Mouse (Mus musculus) MEL (cell line): Measurements from ENCODE around the gene Macrod1. TPM values are rescaled to one million over a fixed set of nuclear protein-coding genes. Genes with fewer than 3 reads are reported as not detected.

Experiments
- DNase-seq: peaks from one replicate; pipeline ENCODE4 v3.0.0; 2011; ENCODE audit warnings: low read depth, low spot score
- H3K27ac ChIP-seq: 2 replicates; pipeline ENCODE4 v1.5.1; 2012; ENCODE audit warnings: low read depth, mild to moderate bottlenecking, control low read depth, low read length, moderate library complexity; ENCODE audit not compliant: control insufficient read depth
- H3K27me3 ChIP-seq, 2 experiments: fragments of 150-350 bp in 1 of 2; sonication (generic) in 1 of 2; 2 replicates each; pipeline ENCODE4 v1.6.1; 2012; ENCODE audit warnings: low read length in 2 of 2, mild to moderate bottlenecking in 2 of 2, improper control_type of control experiment in 1 of 2, moderate library complexity in 1 of 2; ENCODE audit not compliant: insufficient read depth in 2 of 2, control insufficient read depth in 1 of 2
- H3K36me3 ChIP-seq, 2 experiments: 2 replicates each; pipeline ENCODE4 v1.6.1; 2012 to 2014; ENCODE audit warnings: low read length in 2 of 2, improper control_type of control experiment in 1 of 2, inconsistent platforms in 1 of 2, mild to moderate bottlenecking in 1 of 2; ENCODE audit not compliant: insufficient read depth in 2 of 2, control insufficient read depth in 1 of 2
- H3K4me1 ChIP-seq, 2 experiments: fragments of 150-350 bp in 1 of 2; sonication (generic) in 1 of 2; 2 replicates each; pipeline ENCODE4 v1.6.1; 2012; ENCODE audit warnings: low read length in 2 of 2, improper control_type of control experiment in 1 of 2, mild to moderate bottlenecking in 1 of 2; ENCODE audit not compliant: insufficient read depth in 2 of 2, control insufficient read depth in 1 of 2
- H3K4me3 ChIP-seq, 2 experiments: fragments of 150-350 bp in 1 of 2; sonication (generic) in 1 of 2; 2 replicates each; pipeline ENCODE4 v1.5.1; 2012; ENCODE audit warnings: low read depth in 2 of 2, low read length in 2 of 2, mild to moderate bottlenecking in 2 of 2, moderate library complexity in 2 of 2, control low read depth in 1 of 2, improper control_type of control experiment in 1 of 2; ENCODE audit not compliant: control insufficient read depth in 1 of 2, insufficient read depth in 1 of 2
- H3K79me2 ChIP-seq: 2 replicates; pipeline ENCODE4 v1.6.1; 2012; ENCODE audit warnings: mild to moderate bottlenecking, low read length, moderate library complexity; ENCODE audit not compliant: control insufficient read depth, poor library complexity, insufficient read depth
- H3K9ac ChIP-seq: 2 replicates; pipeline ENCODE4 v1.6.1; 2012; ENCODE audit warnings: low read depth, mild to moderate bottlenecking, control low read depth, low read length, moderate library complexity; ENCODE audit not compliant: control insufficient read depth, poor library complexity, severe bottlenecking
- H3K9me3 ChIP-seq: fragments of 150-350 bp; sonication (generic); replicated peaks from 2 replicates; pipeline ENCODE4 v1.6.1; 2012; ENCODE audit warnings: mild to moderate bottlenecking, low read length, improper control_type of control experiment, moderate library complexity; ENCODE audit not compliant: insufficient read depth
- BHLHE40 ChIP-seq: IDR thresholded peaks from 2 replicates; pipeline ENCODE4 v1.6.1; 2012; ENCODE audit warnings: low read depth, mild to moderate bottlenecking, inconsistent platforms, low read length, improper control_type of control experiment, borderline replicate concordance
- CTCF ChIP-seq, 3 experiments: IDR thresholded peaks in 2 of 3; conservative IDR thresholded peaks in 1 of 3; 2 replicates each; pipeline ENCODE4 v1.5.1; 2011 to 2012; ENCODE audit warnings: low read length in 3 of 3, low read depth in 2 of 3, mild to moderate bottlenecking in 2 of 3, improper control_type of control experiment in 1 of 3, inconsistent platforms in 1 of 3, mixed read lengths in 1 of 3, moderate library complexity in 1 of 3; ENCODE audit not compliant: control insufficient read depth in 1 of 3, insufficient read depth in 1 of 3, poor library complexity in 1 of 3, severe bottlenecking in 1 of 3
- ELF1 ChIP-seq: IDR thresholded peaks from 2 replicates; pipeline ENCODE4 v1.6.1; 2014; ENCODE audit warnings: low read depth, mild to moderate bottlenecking, inconsistent platforms, low read length, improper control_type of control experiment, moderate library complexity
- EP300 ChIP-seq, 2 experiments: IDR thresholded peaks; 2 replicates each; pipeline ENCODE4 v1.6.1; 2011; ENCODE audit warnings: improper control_type of control experiment in 2 of 2, low read length in 2 of 2, low read depth in 1 of 2, mild to moderate bottlenecking in 1 of 2
- ETS1 ChIP-seq: IDR thresholded peaks from 2 replicates; pipeline ENCODE4 v1.6.1; 2012; ENCODE audit warnings: low read depth, mild to moderate bottlenecking, inconsistent platforms, low read length, improper control_type of control experiment, moderate library complexity
- GABPA ChIP-seq: IDR thresholded peaks from 2 replicates; pipeline ENCODE4 v1.6.1; 2012; ENCODE audit warnings: low read depth, mild to moderate bottlenecking, inconsistent platforms, low read length, improper control_type of control experiment, moderate library complexity
- KAT2A ChIP-seq: conservative IDR thresholded peaks from 2 replicates; pipeline ENCODE4 v1.6.1; 2012; ENCODE audit warnings: low read depth, low read length, improper control_type of control experiment, inconsistent platforms
- MAFK ChIP-seq: IDR thresholded peaks from 2 replicates; pipeline ENCODE4 v1.6.1; 2011; ENCODE audit warnings: low read depth, mild to moderate bottlenecking, low read length, improper control_type of control experiment, borderline replicate concordance
- MAX ChIP-seq: IDR thresholded peaks from 2 replicates; pipeline ENCODE4 v1.6.1; 2011; ENCODE audit warnings: low read length, improper control_type of control experiment
- MAZ ChIP-seq: IDR thresholded peaks from 2 replicates; pipeline ENCODE4 v1.6.1; 2012; ENCODE audit warnings: low read depth, mild to moderate bottlenecking, inconsistent platforms, low read length, improper control_type of control experiment
- MEF2A ChIP-seq: IDR thresholded peaks from 2 replicates; pipeline ENCODE4 v1.6.1; 2014; ENCODE audit warnings: low read depth, mild to moderate bottlenecking, inconsistent platforms, low read length, improper control_type of control experiment; ENCODE audit not compliant: poor library complexity, insufficient replicate concordance, severe bottlenecking; ENCODE audit errors: extremely low read depth
- MXI1 ChIP-seq: IDR thresholded peaks from 2 replicates; pipeline ENCODE4 v1.6.1; 2011; ENCODE audit warnings: mild to moderate bottlenecking, low read depth, low read length, improper control_type of control experiment
- MYB ChIP-seq: IDR thresholded peaks from 2 replicates; pipeline ENCODE4 v1.6.1; 2011; ENCODE audit warnings: mild to moderate bottlenecking, low read depth, low read length, improper control_type of control experiment
- MYC ChIP-seq: IDR thresholded peaks from 2 replicates; pipeline ENCODE4 v1.6.1; 2011; ENCODE audit warnings: low read depth, mild to moderate bottlenecking, low read length, improper control_type of control experiment, moderate library complexity
- POLR2A ChIP-seq, 2 experiments: IDR thresholded peaks; 2 replicates each; pipeline ENCODE4 v1.6.1; 2011 to 2012; ENCODE audit warnings: low read length in 2 of 2, mild to moderate bottlenecking in 2 of 2, control low read depth in 1 of 2, improper control_type of control experiment in 1 of 2, low read depth in 1 of 2, moderate library complexity in 1 of 2; ENCODE audit not compliant: control insufficient read depth in 1 of 2, insufficient read depth in 1 of 2, poor library complexity in 1 of 2
- RAD21 ChIP-seq: IDR thresholded peaks from 2 replicates; pipeline ENCODE4 v1.6.1; 2011; ENCODE audit warnings: mild to moderate bottlenecking, low read depth, low read length, improper control_type of control experiment
- SIN3A ChIP-seq: IDR thresholded peaks from 2 replicates; pipeline ENCODE4 v1.6.1; 2012; ENCODE audit warnings: low read length, improper control_type of control experiment, inconsistent platforms
- TBP ChIP-seq: IDR thresholded peaks from 2 replicates; pipeline ENCODE4 v1.8.0; 2011; ENCODE audit warnings: low read depth, low read length, improper control_type of control experiment
- TCF12 ChIP-seq: IDR thresholded peaks from 2 replicates; pipeline ENCODE4 v1.6.1; 2014; ENCODE audit warnings: low read depth, mild to moderate bottlenecking, inconsistent platforms, low read length, improper control_type of control experiment, moderate library complexity
- UBTF ChIP-seq: IDR thresholded peaks from 2 replicates; pipeline ENCODE4 v1.6.1; 2012; ENCODE audit warnings: low read depth, mild to moderate bottlenecking, inconsistent platforms, low read length, improper control_type of control experiment, moderate library complexity, borderline replicate concordance; ENCODE audit not compliant: insufficient read depth
- USF1 ChIP-seq: IDR thresholded peaks from 2 replicates; pipeline ENCODE4 v1.6.1; 2014; ENCODE audit warnings: low read depth, mild to moderate bottlenecking, inconsistent platforms, low read length, improper control_type of control experiment, moderate library complexity
- ZKSCAN1 ChIP-seq: IDR thresholded peaks from 2 replicates; pipeline ENCODE4 v1.6.1; 2012; ENCODE audit warnings: low read depth, mild to moderate bottlenecking, inconsistent platforms, low read length, improper control_type of control experiment, moderate library complexity
- ZMIZ1 ChIP-seq: IDR thresholded peaks from 2 replicates; pipeline ENCODE4 v1.6.1; 2012; ENCODE audit warnings: low read depth, mild to moderate bottlenecking, inconsistent platforms, low read length, improper control_type of control experiment, moderate library complexity
- ZNF384 ChIP-seq: IDR thresholded peaks from 2 replicates; pipeline ENCODE4 v1.6.1; 2012; ENCODE audit warnings: low read depth, mild to moderate bottlenecking, inconsistent platforms, low read length, improper control_type of control experiment
- polyA plus RNA-seq, 2 experiments: library from polyadenylated mRNA; stranded (reverse) in 1 of 2; unstranded in 1 of 2; fragments of >175 nt in 1 of 2; fragments of >200 nt in 1 of 2; gene quantifications; 2 replicates each; pipeline versions ENCODE4 v1.2.1 to v1.2.4; 2012; ENCODE audit warnings: low replicate concordance in 2 of 2, low read depth in 1 of 2; ENCODE audit not compliant: insufficient read length in 2 of 2, insufficient read depth in 1 of 2, missing spikeins in 1 of 2
- total RNA-seq: library from RNA; depleted of rRNA; stranded (reverse); fragments of 300-350 nt; gene quantifications from 2 replicates; pipeline ENCODE4 v1.2.3, GENCODE M21; 2012

Gene Macrod1
- total and polyA plus RNA-seq, 3 experiments, result 4.5 to 15.7 TPM; not detected in 1

- TF ChIP-seq USF1 (peak; percentile 87), GABPA (no peak), ZNF384 (no peak), TBP (peak; percentile 43; the same call in 1 of the 2 replicates), UBTF (no peak), ELF1 (0 out of 2 replicates have a peak, but pooled peaks have one; percentile 18)
- TF ChIP-seq, all 39 proteins: peak for 14
These were observed 9.6 kb downstream of the Macrod1 start (continued) for GRCm38 (mm10) chr19:7066034-7066827.

GRCm38 (mm10) chr19:7066828-7067342, 10.3 kb downstream of the Macrod1 start:
- H3K9ac ChIP-seq, result peak overlapping the region; percentile 52
- H3K4me3 ChIP-seq, result peak overlapping the region; percentile 27 to 45
- H3K36me3 ChIP-seq, result peaks cover 0 to 5% of the 10 kb centered on the region in 2 experiments; a peak in 1 of 4 replicates
- DNase-seq, result peak; percentile 67
- H3K9me3 ChIP-seq, result no peaks in the 10 kb centered on the region
- H3K79me2 ChIP-seq, result no peaks in the 10 kb centered on the region
- H3K27me3 ChIP-seq, result no peaks in the 10 kb centered on the region
- H3K27ac ChIP-seq, result peak overlapping the region; percentile 55
- H3K4me1 ChIP-seq, result peaks cover 4 to 27% of the 10 kb centered on the region in 2 experiments; a peak in 3 of 4 replicates
- TF ChIP-seq UBTF (no peak), EP300 (IDR thresholded peaks at IDR 0.05; ENCODE audit: low read depth in 1 of 2, low read length in 2 of 2) (0 out of 4 replicates have a peak, but pooled peaks of 1 of the 2 experiments have one; percentile 22), MAZ (peak; percentile 20; the same call in 1 of the 2 replicates), MAFK (no peak), POLR2A (IDR thresholded peaks at IDR 0.05; ENCODE audit: control insufficient read depth in 1 of 2, insufficient read depth in 1 of 2, low read depth in 1 of 2, low read length in 2 of 2, poor library complexity in 1 of 2) (no peak), SIN3A (peak; percentile 43; the same call in 1 of the 2 replicates)
- TF ChIP-seq, all 39 proteins: peak for 3

GRCm38 (mm10) chr19:7067344-7068050, 10.9 kb downstream of the Macrod1 start:
- Histone ChIP-seq H3K4me1 (peaks cover 4 to 27% of the 10 kb centered on the region in 2 experiments; a peak in 3 of 4 replicates), H3K27me3 (no peaks in the 10 kb centered on the region), H3K4me3 (peak overlapping the region; percentile 27 to 29), H3K9me3 (no peaks in the 10 kb centered on the region), H3K27ac (peak overlapping the region; percentile 55), H3K36me3 (peaks cover 0 to 5% of the 10 kb centered on the region in 2 experiments; a peak in 1 of 4 replicates), H3K9ac (peak overlapping the region; percentile 39), H3K79me2 (no peaks in the 10 kb centered on the region)
- peak; percentile 79 for DNase-seq
- peak; percentile 36 for TF ChIP-seq ETS1
- TF ChIP-seq SIN3A, result peak; percentile 36; the same call in 1 of the 2 replicates
- no peak for TF ChIP-seq ELF1
- peak; percentile 80 for TF ChIP-seq TCF12
- TF ChIP-seq ZMIZ1, result no peak
- no peak for TF ChIP-seq MYC
- no peak for TF ChIP-seq RAD21
- peak; percentile 13; the same call in 1 of the 2 replicates for TF ChIP-seq MAX
- TF ChIP-seq MAZ, result peak; percentile 75
- TF ChIP-seq USF1, result no peak
- TF ChIP-seq MXI1, result peak; percentile 29; the same call in 1 of the 2 replicates
- no peak; the same call in 1 of the 2 replicates for TF ChIP-seq BHLHE40
- no peak for TF ChIP-seq KAT2A
- no peak for TF ChIP-seq MYB
- TF ChIP-seq ZKSCAN1, result no peak
- peak; percentile 63 to 72 for TF ChIP-seq EP300 (IDR thresholded peaks at IDR 0.05; ENCODE audit: low read depth in 1 of 2, low read length in 2 of 2)
- no peak for TF ChIP-seq CTCF (IDR thresholded peaks at IDR 0.05 in 2 of 3, conservative IDR thresholded peaks at IDR 0.05 in 1 of 3; ENCODE audit: control insufficient read depth in 1 of 3, insufficient read depth in 1 of 3, low read depth in 2 of 3, low read length in 3 of 3, poor library complexity in 1 of 3, severe bottlenecking in 1 of 3)
- no peak for TF ChIP-seq MEF2A
